Mouse (Mus musculus): ENCODE results near the gene Mup11. TPM values are rescaled to one million over a fixed set of nuclear protein-coding genes. Genes with fewer than 3 reads are reported as not detected.
"Not testable (repeated sequence)": the region's sequence is repeated elsewhere in the genome, so short reads cannot be mapped to it uniquely, and the experiment has no call there.

The Mup11 gene
- polyA plus RNA-seq (2015; fragmentation: Nextera tagmentation; extraction: Ambion mirVana), result not detected in 2 replicates

- not testable (repeated sequence) for H3K9ac ChIP-seq (replicated peaks; ENCODE audit: low read length); H3K4me1 ChIP-seq (ENCODE audit: insufficient read depth, low read length); H3K4me3 ChIP-seq (ENCODE audit: low read length); H3K4me2 ChIP-seq (replicated peaks; ENCODE audit: low read depth, low read length); H3K27me3 ChIP-seq (ENCODE audit: insufficient read depth, low read length); H3K27ac ChIP-seq (ENCODE audit: low read length); ATAC-seq (ENCODE audit: low FRiP score, low TSS enrichment); H3K9me3 ChIP-seq (ENCODE audit: low read length); H3K36me3 ChIP-seq (ENCODE audit: insufficient read depth, low read length)
- 86% methylated on average over 3 of the region's 5 CpGs for WGBS
Observed at GRCm38 (mm10) chr4:60662311-60662710, at the start of gene Mup11. Mup11 (minus strand) TSS chr4:60662411.

Other genes with a start within 250 kb of the Mup11 start
- gene Mup9, start 240.5 kb downstream of the Mup11 start, polyA plus RNA-seq (2015; fragmentation: Nextera tagmentation; extraction: Ambion mirVana), result not detected in 2 replicates
- gene Mup1, start 160.5 kb downstream of the Mup11 start, polyA plus RNA-seq (2015; fragmentation: Nextera tagmentation; extraction: Ambion mirVana), result not detected in 2 replicates
- gene Mup10, start 80.2 kb downstream of the Mup11 start, polyA plus RNA-seq (2015; fragmentation: Nextera tagmentation; extraction: Ambion mirVana), result not detected in 2 replicates
- gene Mup12, start 78.9 kb upstream of the Mup11 start, polyA plus RNA-seq (2015; fragmentation: Nextera tagmentation; extraction: Ambion mirVana), result not detected in 2 replicates
- gene Mup22, start 159.1 kb upstream of the Mup11 start, polyA plus RNA-seq (2015; fragmentation: Nextera tagmentation; extraction: Ambion mirVana), result not detected in 2 replicates